In genomic region chr12:24597376-24597775, GRCm38 (mm10) we compare ENCODE assay signal across 18 mouse cellular contexts.
"Had no signal": no experiment of that assay in that cellular context is flagged by ENCODE, and none has a peak within 500 bp of the region (broad histone marks: within the 10 kb centered on the region; RNA-seq: fewer than 3 reads in every experiment).

No protein-coding gene starts in this region.

- H3K27ac ChIP-seq: kidney, postnatal 0 days; layer of hippocampus, adult 2 months; left cerebral cortex, adult 2 months; limb, embryonic 12.5 days; liver, embryonic 13.5 days; macrophage; midbrain, embryonic 12.5 days; neural tube, embryonic 13.5 days had no signal

- H3K4me2 ChIP-seq: limb, embryonic 12.5 days; liver, embryonic 13.5 days; midbrain, embryonic 12.5 days; neural tube, embryonic 13.5 days had no signal

- H3K4me3 ChIP-seq: layer of hippocampus, adult 2 months; left cerebral cortex, adult 2 months; limb, embryonic 12.5 days; liver, embryonic 13.5 days; midbrain, embryonic 12.5 days; myocyte; neural tube, embryonic 13.5 days had no signal

- H3K9me3 ChIP-seq: limb, embryonic 12.5 days; liver, embryonic 13.5 days; midbrain, embryonic 12.5 days; neural tube, embryonic 13.5 days had no signal

- DNase-seq: kidney, adult 2 months; kidney, postnatal 25 days; layer of hippocampus, postnatal 36 days; liver, embryonic 13.5 days; lung, adult 2 months; retina, postnatal 1 day; thymus, adult 18-20 months; thymus, postnatal 36 days had no signal

- H3K9ac ChIP-seq: limb, embryonic 12.5 days; liver, embryonic 13.5 days; midbrain, embryonic 12.5 days; neural tube, embryonic 13.5 days had no signal

- H3K27me3 ChIP-seq: limb, embryonic 12.5 days; midbrain, embryonic 12.5 days had no signal

- H3K36me3 ChIP-seq: limb, embryonic 12.5 days; liver, embryonic 13.5 days; midbrain, embryonic 12.5 days; neural tube, embryonic 13.5 days had no signal

- ATAC-seq: intestine, postnatal 0 days; midbrain, embryonic 16.5 days had no signal
